Mouse (Mus musculus) right cerebral cortex, postnatal 14 days (tissue): ENCODE results near the gene Tnnc2.

ENCODE experiments used
- DNase-seq: peaks from one replicate; pipeline ENCODE4 v3.0.0; 2022

The Tnnc2 gene

DNA sequence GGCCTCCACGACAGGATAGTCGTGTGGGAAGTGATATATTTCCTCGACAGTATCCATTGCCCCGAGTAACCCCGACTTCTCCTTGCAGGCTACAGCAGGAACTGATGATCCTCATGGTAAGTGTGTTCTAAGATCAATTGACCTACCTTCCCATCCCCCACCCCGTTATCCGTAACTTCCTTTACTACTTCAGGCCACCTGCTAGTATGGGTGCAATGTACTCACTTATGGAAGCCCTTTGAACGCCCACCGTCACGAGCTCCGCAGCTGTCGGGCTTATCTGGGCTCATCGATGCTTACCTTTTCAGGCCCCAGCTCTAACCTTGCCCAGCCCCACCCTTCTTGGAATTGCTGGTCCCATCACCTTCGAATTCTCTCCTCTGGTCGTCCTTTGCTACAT lies 9.5 kb downstream of the Tnnc2 start:
- DNase-seq, result no peak

GRCm38 (mm10) chr2:164769258-164770037 lies 10.3 kb downstream of the Tnnc2 start, which contains the start of gene Ube2c:
TSS of gene Ube2c (plus strand) at chr2:164769898.
- DNase-seq, result peak; percentile 96

GRCm38 (mm10) chr2:164767812-164768540 lies 11.8 kb downstream of the Tnnc2 start:
- DNase-seq, result no peak

GRCm38 (mm10) chr2:164765841-164766240 lies 13.9 kb downstream of the Tnnc2 start:
- DNase-seq, result no peak

DNA sequence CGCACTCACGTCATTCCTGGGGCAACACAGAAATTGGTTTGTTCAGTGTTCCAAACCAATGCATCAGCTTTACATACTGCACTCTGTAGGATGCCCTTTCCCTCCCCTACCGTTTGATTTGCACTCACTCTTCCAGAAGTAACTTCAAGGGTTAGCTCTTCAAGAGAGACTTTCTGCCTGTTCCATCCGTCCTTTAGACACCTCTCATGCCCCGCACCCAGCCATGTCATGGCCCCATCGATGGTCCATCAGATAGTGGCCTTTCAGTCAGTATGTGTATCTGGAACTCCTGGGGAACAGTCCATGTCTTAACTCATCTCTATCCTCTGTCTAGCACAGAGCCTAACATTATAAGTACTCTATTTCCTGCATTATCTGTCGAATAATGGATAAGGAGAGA lies 17.2 kb downstream of the Tnnc2 start:
- no peak for DNase-seq

DNA sequence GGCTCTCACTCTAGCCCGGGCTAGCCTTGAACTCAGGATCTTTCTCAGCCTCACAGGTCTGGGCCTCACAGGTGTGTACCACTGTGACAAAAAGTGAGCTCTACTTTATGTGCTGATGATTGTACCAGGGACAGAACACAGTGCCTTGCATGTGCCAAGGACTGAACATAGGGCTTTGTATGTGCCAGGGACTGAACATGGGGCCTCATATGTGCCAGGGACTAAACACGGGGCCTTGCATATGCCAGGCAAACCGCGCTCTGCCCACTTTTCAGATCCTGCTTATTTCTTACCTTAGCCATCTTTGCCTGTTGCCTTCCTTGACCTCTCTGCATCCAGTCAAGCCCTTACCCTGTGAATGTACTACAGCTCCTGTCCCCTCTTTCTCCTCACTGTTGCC lies 17.8 kb downstream of the Tnnc2 start:
- DNase-seq, result no peak

DNA sequence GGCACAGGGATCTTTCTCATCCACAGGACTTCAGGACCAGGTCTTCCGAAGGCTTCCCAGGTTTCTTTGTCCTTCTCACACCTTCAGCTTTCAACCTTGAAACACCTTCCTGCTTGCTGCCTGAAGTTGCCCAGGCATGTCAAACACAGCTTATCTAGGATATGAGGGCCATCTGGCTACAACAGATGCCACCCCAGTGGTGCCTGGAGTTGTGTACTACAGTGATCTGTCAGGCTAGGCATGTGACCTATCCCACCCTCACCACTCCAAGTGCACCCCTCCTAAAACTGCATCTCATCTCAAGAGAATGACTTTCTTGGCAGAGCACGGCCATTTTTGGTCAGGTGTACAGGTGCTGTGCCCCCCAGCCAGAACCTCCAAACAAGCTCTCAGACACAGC lies 18.3 kb downstream of the Tnnc2 start:
- DNase-seq, result no peak

GRCm38 (mm10) chr2:164760059-164760833 lies 19.5 kb downstream of the Tnnc2 start:
- DNase-seq, result no peak

DNA sequence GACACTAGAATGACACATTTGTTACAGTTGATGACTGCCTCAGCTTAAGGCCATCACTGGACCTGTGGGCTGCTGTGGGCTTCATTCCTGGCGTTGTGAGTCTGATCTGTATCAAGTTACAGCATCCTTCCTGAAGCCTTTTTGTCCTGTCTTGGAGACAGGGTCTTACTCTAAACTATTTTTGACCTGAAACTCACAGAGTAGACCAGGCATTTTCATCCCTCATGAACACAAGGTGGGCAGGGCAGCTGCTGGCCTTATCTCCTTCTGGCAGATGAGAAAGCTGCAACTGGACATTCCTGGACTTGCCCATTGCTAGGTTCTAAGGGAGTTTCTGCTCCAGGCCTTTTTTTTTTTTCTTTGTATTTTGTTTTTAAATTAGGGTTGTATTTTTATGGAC lies 21.1 kb downstream of the Tnnc2 start:
- DNase-seq, result no peak

GRCm38 (mm10) chr2:164757841-164758240 lies 21.9 kb downstream of the Tnnc2 start:
- no peak for DNase-seq

DNA sequence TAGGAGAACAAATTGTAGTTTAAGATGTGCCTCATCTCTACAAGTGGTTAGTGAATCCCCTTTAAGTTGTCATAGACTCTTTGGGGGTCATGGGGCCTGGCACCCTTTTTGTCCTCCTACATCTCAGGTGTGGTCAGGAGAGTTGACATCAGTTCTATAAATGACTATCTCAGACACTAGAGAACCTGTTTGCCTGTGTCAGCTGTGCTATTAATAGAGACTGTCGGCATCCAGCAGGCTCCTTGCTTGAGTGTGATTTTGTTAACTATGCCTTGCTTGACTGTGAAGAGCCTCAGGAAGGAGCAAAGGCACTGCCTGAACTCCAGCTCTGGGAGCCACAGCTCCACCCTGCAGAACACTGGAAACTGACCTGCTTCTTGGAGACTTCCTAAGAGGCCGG lies 25.0 kb downstream of the Tnnc2 start:
- DNase-seq, result no peak

- no peak for DNase-seq
Measured at GRCm38 (mm10) chr2:164754105-164754504, 25.7 kb downstream of the Tnnc2 start.

DNA sequence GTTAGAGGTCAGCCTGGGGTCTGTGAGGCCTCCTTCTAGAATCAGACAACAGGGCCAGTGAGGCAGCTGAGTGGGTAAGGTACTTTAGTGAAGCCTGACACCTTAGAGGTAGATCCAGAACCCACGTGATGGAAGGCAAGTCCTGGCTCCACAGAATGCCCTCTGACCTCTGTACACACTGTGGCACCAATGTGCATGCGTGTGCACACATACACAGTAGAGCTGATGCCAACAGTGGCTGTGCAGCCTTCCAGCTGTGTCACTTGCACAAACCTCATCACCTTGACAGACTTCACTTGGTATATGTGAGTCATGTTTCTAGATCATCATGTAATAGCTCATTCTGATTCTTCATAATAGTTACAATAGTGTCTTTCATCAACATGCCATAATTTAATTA lies 27.3 kb downstream of the Tnnc2 start:
- no peak for DNase-seq

GRCm38 (mm10) chr2:164748991-164749390 lies 30.8 kb downstream of the Tnnc2 start:
- DNase-seq, result no peak

- no peak for DNase-seq
Measured at GRCm38 (mm10) chr2:164748191-164748590, 31.6 kb downstream of the Tnnc2 start.

DNA sequence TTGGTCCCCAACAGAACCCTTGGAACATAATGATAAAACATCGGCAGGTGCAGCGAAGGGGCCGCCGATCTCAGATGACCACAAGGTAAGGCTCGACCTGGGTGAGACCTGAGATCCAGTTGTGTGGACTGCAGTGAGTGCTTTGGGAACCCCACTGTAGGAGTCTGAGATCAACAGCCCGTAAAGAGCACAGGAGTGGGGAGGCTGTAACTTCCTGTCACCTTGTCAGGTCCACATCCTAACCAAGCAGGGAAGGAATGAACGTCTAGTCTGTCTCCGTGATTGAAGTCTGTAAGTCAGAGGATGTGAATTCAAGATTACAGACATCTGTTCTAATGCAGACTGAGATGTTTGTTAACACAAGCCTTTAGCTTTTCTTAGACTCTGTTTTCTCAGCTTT lies 33.1 kb downstream of the Tnnc2 start:
- no peak for DNase-seq

DNA sequence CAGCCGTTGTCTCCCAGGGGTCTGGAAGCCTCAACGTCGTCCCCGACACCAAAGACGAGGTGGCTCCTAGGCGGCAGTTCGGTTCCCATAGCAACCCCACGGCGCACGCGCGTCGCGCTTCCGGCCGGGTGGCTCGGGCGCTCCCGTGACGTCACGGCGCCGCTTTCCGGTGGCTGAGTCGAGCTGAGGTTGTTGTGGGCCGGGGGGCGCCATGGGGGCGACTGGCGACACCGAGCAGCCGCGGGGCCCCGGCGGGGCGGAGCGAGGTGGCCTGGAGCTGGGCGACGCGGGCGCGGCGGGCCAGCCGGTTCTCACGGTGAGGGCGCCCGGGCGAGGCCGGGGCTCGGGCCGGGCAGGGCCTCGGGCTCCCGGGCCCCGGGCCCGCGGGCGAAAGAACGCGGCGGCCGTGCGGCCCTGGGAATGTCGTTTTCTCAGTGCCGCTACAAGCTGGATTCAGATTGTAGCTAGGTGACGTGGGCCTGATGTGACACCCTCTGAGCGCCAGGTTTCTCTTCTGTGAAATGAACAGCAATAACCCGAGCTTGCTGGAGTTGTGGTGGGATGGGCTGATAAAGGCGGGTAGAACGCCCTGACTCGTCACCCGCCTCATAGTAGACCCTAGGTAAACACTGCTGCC lies 33.8 kb downstream of the Tnnc2 start, which contains the start of the genes Wfdc3 and Dnttip1:
Gene Wfdc3, minus strand, starts transcription at position 89 of the 637 bp plus-strand sequence.
Gene Dnttip1, plus strand, starts transcription at position 141 of the 637 bp plus-strand sequence.
- peak; percentile 97 for DNase-seq

DNA sequence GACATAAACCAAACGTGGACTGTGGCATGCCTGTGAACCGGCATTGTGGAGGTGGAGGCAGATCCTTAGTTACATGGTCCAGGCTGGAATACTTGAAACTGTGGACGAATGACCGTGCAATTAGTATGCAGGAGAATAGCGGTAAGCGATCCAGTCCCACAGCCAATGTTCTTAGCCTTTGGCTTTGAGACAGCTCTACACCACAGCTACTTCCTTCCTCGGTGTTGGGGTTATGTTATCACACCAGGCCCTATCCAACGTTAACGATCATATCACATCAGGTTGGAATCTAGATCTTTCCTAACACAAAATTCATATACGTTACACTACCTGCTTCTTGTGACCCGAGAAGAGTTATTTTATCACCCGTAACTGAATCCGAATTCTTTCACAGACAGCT lies 34.8 kb downstream of the Tnnc2 start:
- no peak for DNase-seq

- DNase-seq, result no peak
Measured at GRCm38 (mm10) chr2:164739876-164740275, 39.9 kb downstream of the Tnnc2 start.

DNA sequence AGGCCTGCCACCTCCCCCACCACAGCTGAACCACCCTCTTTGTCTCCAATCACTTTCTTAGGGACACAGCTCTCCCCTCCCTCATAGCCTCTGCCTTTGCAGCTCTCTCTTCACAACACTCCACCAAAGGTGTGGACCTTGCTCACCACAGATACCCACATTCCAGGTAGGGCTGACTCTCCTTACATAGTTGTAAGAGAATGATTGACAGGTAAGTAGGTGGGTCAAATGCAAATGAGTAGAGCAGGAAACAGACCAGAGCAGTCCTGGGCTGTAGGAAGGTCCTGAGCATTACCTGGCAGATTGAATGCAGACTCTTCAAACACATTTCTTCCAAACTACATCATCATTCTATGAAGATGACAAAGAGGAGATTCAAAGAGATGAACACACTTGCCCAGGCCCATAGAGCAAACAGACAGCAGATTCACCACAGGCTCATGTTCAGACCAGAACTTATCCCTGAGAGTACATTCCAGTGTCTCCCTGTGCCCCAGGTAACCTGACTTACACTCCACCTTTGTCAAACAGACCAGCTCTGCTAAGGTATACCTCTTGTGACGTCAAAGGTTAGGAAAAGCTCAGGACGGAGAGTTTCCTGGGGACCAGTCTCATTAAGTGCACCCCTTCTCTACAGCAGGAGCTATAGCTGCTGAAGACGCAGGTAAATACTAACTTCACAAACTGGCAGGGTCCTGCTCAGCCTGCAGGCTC lies 42.2 kb downstream of the Tnnc2 start:
- DNase-seq, result no peak

DNA sequence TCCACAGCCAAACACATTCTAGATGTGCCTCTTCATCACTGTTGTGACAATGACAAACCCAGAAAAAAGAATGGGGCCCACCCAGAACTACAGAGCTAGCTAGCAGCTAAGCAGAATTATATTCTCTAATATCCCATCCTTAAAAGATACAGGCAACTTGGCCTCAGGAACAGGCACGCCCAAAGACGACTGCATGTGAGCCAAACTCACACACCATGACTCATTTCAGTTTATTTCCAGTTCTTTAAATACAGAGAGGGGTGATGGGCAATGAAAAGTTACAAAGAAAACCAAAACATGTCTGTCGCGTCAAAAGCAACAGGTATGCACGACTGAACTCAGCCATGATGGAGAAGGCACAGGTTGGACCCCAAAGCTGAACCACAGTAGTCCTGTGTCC lies 44.3 kb downstream of the Tnnc2 start:
- no peak for DNase-seq

DNA sequence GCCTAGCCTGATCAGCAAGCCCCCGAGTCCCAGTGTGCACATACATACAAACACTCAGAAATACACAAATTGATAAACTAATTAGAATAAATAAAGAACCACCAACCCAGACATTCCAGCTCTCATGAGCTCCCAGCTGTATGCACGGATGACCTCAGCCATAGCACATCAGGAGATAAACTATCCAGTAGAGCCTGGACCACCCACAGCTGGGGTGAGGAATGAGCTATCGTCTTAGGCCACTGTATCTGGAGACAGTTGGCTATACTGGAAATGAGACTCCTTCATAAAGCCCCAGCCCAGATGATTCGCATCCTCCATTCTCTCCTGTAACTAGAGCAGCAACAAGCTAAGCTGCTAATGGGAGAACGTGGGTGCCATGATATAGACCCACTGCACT lies 44.9 kb downstream of the Tnnc2 start:
- DNase-seq, result no peak
